Comparison of ENCODE assay signal across 20 mouse cellular contexts in genomic region chr17:30019942-30020341, GRCm38 (mm10). TPM values are rescaled to one million over a fixed set of nuclear protein-coding genes. Genes with fewer than 3 reads are reported as not detected.
A peak's percentile ranks its signal among the peaks of the same experiment; 100 is the strongest.
DNase-seq lines count a peak whose midpoint lies in the region; ATAC-seq and TF ChIP-seq lines count a peak whose summit lies in the region.
"Had no signal": no experiment of that assay in that cellular context is flagged by ENCODE, and none has a peak within 500 bp of the region (broad histone marks: within the 10 kb centered on the region; RNA-seq: fewer than 3 reads in every experiment).

No protein-coding gene starts in this region.

- WGBS in kidney, embryonic 16.5 days = 86% methylated on average over 6 of the region's 6 CpGs
- WGBS in intestine, embryonic 14.5 days = 65% methylated on average over 6 of the region's 6 CpGs
- 26% methylated on average over 6 of the region's 6 CpGs for WGBS in small intestine, adult 2 months
- WGBS in cerebellum, adult 2 months = 62% methylated on average over 6 of the region's 6 CpGs

- peak overlapping the region; percentile 35; the same call in 1 of the 2 replicates for H3K9ac ChIP-seq in kidney, embryonic 16.5 days (replicated peaks; ENCODE audit: low read length)
- H3K9ac ChIP-seq in intestine, embryonic 14.5 days (ENCODE audit: low read length) = no peak overlapping the region
- H3K9ac ChIP-seq: embryonic facial prominence, embryonic 13.5 days; forebrain, embryonic 15.5 days; hindbrain, embryonic 14.5 days had no signal

- H3K27ac ChIP-seq in kidney, embryonic 16.5 days (ENCODE audit: low read length) = peak overlapping the region; percentile 46; the same call in 1 of the 2 replicates
- H3K27ac ChIP-seq in intestine, embryonic 14.5 days (ENCODE audit: low read depth) = peak overlapping the region; percentile 54; the same call in 1 of the 2 replicates
- 0 out of 2 replicates have a peak overlapping the region, but pooled peaks have one; percentile 22 for H3K27ac ChIP-seq in small intestine, adult 2 months (ENCODE audit: insufficient read depth, low read depth, low read length)
- no peak overlapping the region for H3K27ac ChIP-seq in cerebellum, adult 2 months (ENCODE audit: insufficient read depth, low read length)
- H3K27ac ChIP-seq: embryonic facial prominence, embryonic 13.5 days; forebrain, embryonic 15.5 days; hindbrain, embryonic 10.5 days; hindbrain, embryonic 14.5 days had no signal

- H3K4me2 ChIP-seq in kidney, embryonic 16.5 days (replicated peaks; ENCODE audit: low read depth, low read length) = no peak overlapping the region
- H3K4me2 ChIP-seq in intestine, embryonic 14.5 days (ENCODE audit: low read length) = peak overlapping the region; percentile 29
- H3K4me2 ChIP-seq: embryonic facial prominence, embryonic 13.5 days; forebrain, embryonic 15.5 days; heart, embryonic 12.5 days; hindbrain, embryonic 14.5 days had no signal

- no peak for TF ChIP-seq CTCF in brain, embryonic 14.5 days (IDR thresholded peaks at IDR 0.05; ENCODE audit: borderline replicate concordance, extremely low read depth, insufficient read depth, insufficient read length)
- no peak for TF ChIP-seq CTCF in small intestine, adult 2 months (IDR thresholded peaks at IDR 0.05; ENCODE audit: extremely low read depth, insufficient read length, insufficient replicate concordance, low read depth, low read length)
- TF ChIP-seq CTCF in cerebellum, adult 2 months (IDR thresholded peaks at IDR 0.05; ENCODE audit: borderline replicate concordance, insufficient read depth, low read depth, low read length) = no peak

- no peak for DNase-seq in kidney, adult 8-10 months
- DNase-seq in brain, embryonic 14.5 days (ENCODE audit: low read depth) = peak; percentile 37
- DNase-seq in intestine, embryonic 14.5 days (ENCODE audit: low spot score) = peak; percentile 53
- DNase-seq in cerebellum, adult 2 months = no peak
- no peak for DNase-seq in adrenal gland, postnatal 14 days
- DNase-seq: adrenal gland, postnatal 25 days; cerebellum, adult 8-10 months; cerebellum, postnatal 14 days; gastrocnemius, adult 2 months; gastrocnemius, postnatal 25 days had no signal

- no peaks in the 10 kb centered on the region for H3K9me3 ChIP-seq in kidney, embryonic 16.5 days (ENCODE audit: low read length)
- no peaks in the 10 kb centered on the region for H3K9me3 ChIP-seq in intestine, embryonic 14.5 days (ENCODE audit: control insufficient read depth, low read length)
- H3K9me3 ChIP-seq: embryonic facial prominence, embryonic 13.5 days; forebrain, embryonic 15.5 days; heart, embryonic 12.5 days; hindbrain, embryonic 10.5 days had no signal

- TF ChIP-seq POLR2A in brain, embryonic 14.5 days (IDR thresholded peaks at IDR 0.05; ENCODE audit: borderline replicate concordance, extremely low read depth, insufficient read depth, insufficient read length, poor library complexity, severe bottlenecking) = no peak
- TF ChIP-seq POLR2A in small intestine, adult 2 months (IDR thresholded peaks at IDR 0.05; ENCODE audit: low read depth, low read length) = no peak
- TF ChIP-seq POLR2A in cerebellum, adult 2 months (IDR thresholded peaks at IDR 0.05; ENCODE audit: borderline replicate concordance, insufficient read depth, low read length) = no peak

- no peaks in the 10 kb centered on the region for H3K27me3 ChIP-seq in kidney, embryonic 16.5 days (ENCODE audit: insufficient read depth, low read length)
- no peaks in the 10 kb centered on the region for H3K27me3 ChIP-seq in intestine, embryonic 14.5 days (replicated peaks; ENCODE audit: control insufficient read depth, insufficient read depth, low read length)
- H3K27me3 ChIP-seq in small intestine, adult 2 months (ENCODE audit: control insufficient read depth, insufficient read depth, low read length) = no peaks in the 10 kb centered on the region
- H3K27me3 ChIP-seq in cerebellum, adult 2 months (ENCODE audit: control insufficient read depth, insufficient read depth, low read length) = no peaks in the 10 kb centered on the region
- H3K27me3 ChIP-seq: CH12.LX; embryonic facial prominence, embryonic 13.5 days; forebrain, embryonic 15.5 days; heart, embryonic 12.5 days; Patski had no signal

- H3K36me3 ChIP-seq in kidney, embryonic 16.5 days (ENCODE audit: insufficient read depth, low read length) = no peaks in the 10 kb centered on the region
- H3K36me3 ChIP-seq in intestine, embryonic 14.5 days (ENCODE audit: control insufficient read depth, insufficient read depth, low read length) = no peaks in the 10 kb centered on the region
- no peaks in the 10 kb centered on the region for H3K36me3 ChIP-seq in small intestine, adult 2 months (ENCODE audit: control insufficient read depth, insufficient read depth, low read length)
- H3K36me3 ChIP-seq: embryonic facial prominence, embryonic 13.5 days; forebrain, embryonic 15.5 days; heart, embryonic 12.5 days; hindbrain, embryonic 10.5 days had no signal

- no peak for ATAC-seq in kidney, embryonic 16.5 days (ENCODE audit: low FRiP score, low TSS enrichment)
- ATAC-seq in intestine, embryonic 14.5 days (replicated peaks; ENCODE audit: low FRiP score, low TSS enrichment, low read depth) = no peak
- ATAC-seq: activated CD4-positive, CD25-positive, alpha-beta regulatory T cell, adult 4 months; forebrain, embryonic 15.5 days; Patski had no signal

- H3K4me3 ChIP-seq in kidney, embryonic 16.5 days (ENCODE audit: low read length) = no peak overlapping the region
- no peak overlapping the region for H3K4me3 ChIP-seq in intestine, embryonic 14.5 days (ENCODE audit: low read depth, low read length)
- no peak overlapping the region for H3K4me3 ChIP-seq in small intestine, adult 2 months (ENCODE audit: low read depth, low read length)
- no peak overlapping the region for H3K4me3 ChIP-seq in cerebellum, adult 2 months (replicated peaks; ENCODE audit: insufficient read depth, low read depth, low read length)
- H3K4me3 ChIP-seq: embryonic facial prominence, embryonic 13.5 days; forebrain, embryonic 15.5 days; gastrocnemius, adult 2 months; heart, embryonic 12.5 days; hindbrain, embryonic 10.5 days had no signal

- peaks cover 47% of the 10 kb centered on the region for H3K4me1 ChIP-seq in kidney, embryonic 16.5 days (ENCODE audit: insufficient read depth, low read length)
- H3K4me1 ChIP-seq in intestine, embryonic 14.5 days (replicated peaks; ENCODE audit: control insufficient read depth, insufficient read depth, low read length) = peaks cover 24% of the 10 kb centered on the region
- peaks cover 16% of the 10 kb centered on the region for H3K4me1 ChIP-seq in small intestine, adult 2 months (ENCODE audit: control insufficient read depth, insufficient read depth, insufficient read length, low read length)
- peaks cover 34% of the 10 kb centered on the region for H3K4me1 ChIP-seq in cerebellum, adult 2 months (ENCODE audit: control insufficient read depth, insufficient read depth, low read length)

RNA-seq across cellular contexts. Expression of gene Zfand3, which starts 15.4 kb away (rescaled TPM):
- 62.0 and 64.9 TPM in 2 replicates for polyA plus RNA-seq in kidney, embryonic 16.5 days (2015; fragmentation: Nextera tagmentation; extraction: Ambion mirVana)
- polyA plus RNA-seq in brain, embryonic 14.5 days (2012; rRNA removed) = 145 and 146 TPM in 2 replicates
- polyA plus RNA-seq in intestine, embryonic 14.5 days (2014; fragmentation: Nextera tagmentation; extraction: Ambion mirVana) = 40.9 and 42.6 TPM in 2 replicates
- polyA plus RNA-seq in small intestine, adult 2 months (2012; rRNA removed) = 33.3 and 58.6 TPM in 2 replicates
- 99.1 and 107 TPM in 2 replicates for polyA plus RNA-seq in cerebellum, adult 2 months (2012; rRNA removed)
- 126 and 133 TPM in 2 replicates for total RNA-seq in adrenal gland, postnatal 14 days (2021)

RNA-seq across cellular contexts. Expression of gene Mdga1, which starts 50.1 kb away (rescaled TPM):
- polyA plus RNA-seq in kidney, embryonic 16.5 days (2015; fragmentation: Nextera tagmentation; extraction: Ambion mirVana) = 1.9 and 2.4 TPM in 2 replicates
- 38.1 and 58.9 TPM in 2 replicates for polyA plus RNA-seq in brain, embryonic 14.5 days (2012; rRNA removed)
- polyA plus RNA-seq in intestine, embryonic 14.5 days (2014; fragmentation: Nextera tagmentation; extraction: Ambion mirVana) = 1.5 and 1.7 TPM in 2 replicates
- 1.1 and 2.7 TPM in 2 replicates for polyA plus RNA-seq in small intestine, adult 2 months (2012; rRNA removed)
- polyA plus RNA-seq in cerebellum, adult 2 months (2012; rRNA removed) = 8.0 and 11.5 TPM in 2 replicates
- 1.3 and 1.8 TPM in 2 replicates for total RNA-seq in adrenal gland, postnatal 14 days (2021)
- polyA plus RNA-seq: activated CD4-positive, CD25-positive, alpha-beta regulatory T cell, adult 4 months had no signal

Comparison
In these comparisons a context has a peak if more than half of its experiments do, and no peak if none do; other contexts are left out.
1. DNase-seq: peak in brain, embryonic 14.5 days (single experiment) and intestine, embryonic 14.5 days (single experiment); none in kidney, adult 8-10 months (0 of 2), cerebellum, adult 2 months (0 of 2) and adrenal gland, postnatal 14 days (single experiment).